Mouse (Mus musculus) embryonic fibroblast, embryonic 13.5 days (primary cell): ENCODE measurements around the gene Dock8.

ENCODE experiments used
- CTCF ChIP-seq: IDR thresholded peaks from 2 replicates; pipeline ENCODE4 v1.5.1; 2011; ENCODE audit warnings: mild to moderate bottlenecking, control low read depth, low read length, moderate library complexity, borderline replicate concordance; ENCODE audit not compliant: insufficient read depth
- POLR2A ChIP-seq: IDR thresholded peaks from 2 replicates; pipeline ENCODE4 v1.6.1; 2011; ENCODE audit warnings: low read depth, mild to moderate bottlenecking, control low read depth, low read length, moderate library complexity

DNA sequence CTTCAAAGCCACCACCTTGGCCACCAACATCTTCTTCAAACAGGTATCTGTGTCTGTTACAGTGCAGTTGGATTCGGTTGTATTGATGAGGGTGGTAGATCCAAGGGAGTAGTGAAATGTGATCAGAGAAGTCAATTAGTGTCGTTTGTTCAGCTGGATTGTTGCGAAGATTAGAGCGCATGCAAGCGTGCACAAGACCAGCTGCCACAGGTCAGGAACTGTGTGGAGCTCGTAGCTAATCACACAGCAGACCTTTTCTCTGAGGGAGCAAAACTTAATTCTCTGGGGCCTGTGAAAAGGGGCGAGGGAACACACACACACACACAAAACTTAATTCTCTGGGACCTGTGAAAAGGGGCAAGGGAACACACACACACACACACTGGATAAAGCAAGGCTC lies 98.2 kb downstream of the Dock8 start:
- TF ChIP-seq CTCF: no peak
- TF ChIP-seq POLR2A: no peak
